Comparison of ENCODE assay signal across 8 mouse cellular contexts in genomic region chr7:42505186-42505585, GRCm38 (mm10). TPM values are rescaled to one million over a fixed set of nuclear protein-coding genes. Genes with fewer than 3 reads are reported as not detected.
DNase-seq lines count a peak whose midpoint lies in the region; ATAC-seq and TF ChIP-seq lines count a peak whose summit lies in the region.

No protein-coding gene starts in this region.

- no peak for ATAC-seq in heart, embryonic 13.5 days (ENCODE audit: extremely low read depth, insufficient number of reproducible peaks, low FRiP score, low TSS enrichment)
- ATAC-seq in hindbrain, embryonic 11.5 days (ENCODE audit: low FRiP score): peak; percentile 59; the same call in 1 of the 2 replicates

- no peak for TF ChIP-seq CTCF in C2C12 (IDR thresholded peaks at IDR 0.05; ENCODE audit: control insufficient read depth, insufficient read depth, insufficient read length)

- peak overlapping the region; percentile 57 for H3ac ChIP-seq in C2C12 (ENCODE audit: control insufficient read depth, insufficient read length, low read depth)

- WGBS in heart, embryonic 13.5 days: under 1% methylated on average over 20 of the region's 20 CpGs
- 2% methylated on average over 20 of the region's 20 CpGs for WGBS in hindbrain, embryonic 11.5 days

- peaks cover 9% of the 10 kb centered on the region for H3K36me3 ChIP-seq in heart, embryonic 13.5 days
- no peaks in the 10 kb centered on the region for H3K36me3 ChIP-seq in C2C12 (ENCODE audit: control insufficient read depth, insufficient read depth)
- H3K36me3 ChIP-seq in hindbrain, embryonic 11.5 days (ENCODE audit: control insufficient read depth, insufficient read depth, low read length): no peaks in the 10 kb centered on the region

- no peak for DNase-seq in heart, adult 18-20 months
- no peak for DNase-seq in hindbrain, embryonic 11.5 days (ENCODE audit: low spot score)
- peak; percentile 2 for DNase-seq in lung, postnatal 25 days (ENCODE audit: low spot score)
- DNase-seq in thymus, postnatal 0 days (ENCODE audit: low spot score): no peak
- no peak for DNase-seq in urinary bladder, postnatal 36 days (ENCODE audit: low spot score in 2 of 2)

- peaks cover 5% of the 10 kb centered on the region; the same call in 1 of the 2 replicates for H3K4me1 ChIP-seq in heart, embryonic 13.5 days
- no peaks in the 10 kb centered on the region for H3K4me1 ChIP-seq in brown adipose tissue, adult 24 weeks (ENCODE audit: control insufficient read depth, insufficient read depth, insufficient read length, low read length)
- H3K4me1 ChIP-seq in hindbrain, embryonic 11.5 days (replicated peaks; ENCODE audit: control insufficient read depth, insufficient read depth, low read length): no peaks in the 10 kb centered on the region

- no peaks in the 10 kb centered on the region for H3K27me3 ChIP-seq in heart, embryonic 13.5 days (replicated peaks)
- no peaks in the 10 kb centered on the region for H3K27me3 ChIP-seq in C2C12 (ENCODE audit: control insufficient read depth, insufficient read depth, insufficient read length)
- H3K27me3 ChIP-seq in hindbrain, embryonic 11.5 days (ENCODE audit: control insufficient read depth, insufficient read depth, low read length): no peaks in the 10 kb centered on the region

- 0 out of 2 replicates have a peak overlapping the region, but pooled peaks have one; percentile 20 for H3K27ac ChIP-seq in heart, embryonic 13.5 days (replicated peaks)
- no peak overlapping the region for H3K27ac ChIP-seq in brown adipose tissue, adult 24 weeks (replicated peaks; ENCODE audit: low read depth, low read length)
- no peak overlapping the region for H3K27ac ChIP-seq in hindbrain, embryonic 11.5 days (ENCODE audit: low read depth, low read length)

- peak overlapping the region; percentile 84 for H3K9ac ChIP-seq in heart, embryonic 13.5 days
- H3K9ac ChIP-seq in hindbrain, embryonic 11.5 days (ENCODE audit: low read depth, low read length): peak overlapping the region; percentile 73

- peaks cover 2% of the 10 kb centered on the region for H3K79me3 ChIP-seq in C2C12 (ENCODE audit: low read depth)

- peak overlapping the region; percentile 69 for H3K4me3 ChIP-seq in heart, embryonic 13.5 days
- peak overlapping the region; percentile 44 for H3K4me3 ChIP-seq in C2C12 (ENCODE audit: insufficient read depth, poor library complexity, severe bottlenecking)
- peak overlapping the region; percentile 71 for H3K4me3 ChIP-seq in brown adipose tissue, adult 24 weeks (ENCODE audit: insufficient read depth, low read depth, low read length)
- peak overlapping the region; percentile 58 for H3K4me3 ChIP-seq in hindbrain, embryonic 11.5 days (ENCODE audit: low read depth, low read length)

- peaks cover 18% of the 10 kb centered on the region for H3K79me2 ChIP-seq in C2C12 (ENCODE audit: control insufficient read depth, insufficient read depth)

- no peaks in the 10 kb centered on the region for H3K9me3 ChIP-seq in heart, embryonic 13.5 days
- 0 out of 2 replicates have a peak, but pooled peaks cover 5% of the 10 kb centered on the region for H3K9me3 ChIP-seq in hindbrain, embryonic 11.5 days (ENCODE audit: control insufficient read depth, low read length)

- H3K4me2 ChIP-seq in heart, embryonic 13.5 days: peak overlapping the region; percentile 75
- peak overlapping the region; percentile 40 for H3K4me2 ChIP-seq in hindbrain, embryonic 11.5 days (replicated peaks; ENCODE audit: low read depth, low read length)

TF ChIP-seq in C2C12, 6 proteins besides CTCF, POLR2A, EP300 and RAD21:
- no peak for TF ChIP-seq USF1 (IDR thresholded peaks at IDR 0.05; ENCODE audit: low read depth)
- TF ChIP-seq MYOD1 (IDR thresholded peaks at IDR 0.05; ENCODE audit: control insufficient read depth, insufficient read length, low read depth): no peak
- TF ChIP-seq MAX (IDR thresholded peaks at IDR 0.05): no peak
- TF ChIP-seq MYOG (IDR thresholded peaks at IDR 0.05; ENCODE audit: control insufficient read depth, extremely low read depth, insufficient read length): no peak

RNA-seq across cellular contexts. Expression of gene Zfp141, which starts 0.4 kb away (rescaled TPM):
- polyA plus RNA-seq in heart, embryonic 13.5 days (2015; fragmentation: Nextera tagmentation; extraction: Ambion mirVana): 4.7 and 5.3 TPM in 2 replicates
- total RNA-seq in heart, adult 18-20 months (2021): 1 to 10 TPM; 3.7 TPM
- polyA plus RNA-seq in C2C12 (2012; fragmentation: generic; extraction: Trizol): 1.8 TPM
- polyA plus RNA-seq in brown adipose tissue, adult 24 weeks (2012; ENCODE audit: insufficient read depth, insufficient read length, missing spikeins): 2.8 and 2.9 TPM in 2 replicates
- polyA plus RNA-seq in hindbrain, embryonic 11.5 days (2014; fragmentation: Nextera tagmentation; extraction: Ambion mirVana): 11.0 and 13.2 TPM in 2 replicates
- polyA plus RNA-seq in thymus, postnatal 0 days (2015; fragmentation: Nextera tagmentation; extraction: Ambion mirVana): 6.6 and 7.1 TPM in 2 replicates

RNA-seq across cellular contexts. Expression of gene 4933421I07Rik, which starts 57.3 kb away (rescaled TPM):
- polyA plus RNA-seq in heart, embryonic 13.5 days (2015; fragmentation: Nextera tagmentation; extraction: Ambion mirVana): not detected in 2 replicates
- total RNA-seq in heart, adult 18-20 months (2021): not detected
- not detected for polyA plus RNA-seq in C2C12 (2012; fragmentation: generic; extraction: Trizol)
- not detected in 2 replicates for polyA plus RNA-seq in brown adipose tissue, adult 24 weeks (2012; ENCODE audit: insufficient read depth, insufficient read length, missing spikeins)
- polyA plus RNA-seq in hindbrain, embryonic 11.5 days (2014; fragmentation: Nextera tagmentation; extraction: Ambion mirVana): not detected in 2 replicates
- polyA plus RNA-seq in thymus, postnatal 0 days (2015; fragmentation: Nextera tagmentation; extraction: Ambion mirVana): not detected in 2 replicates
